Mouse (Mus musculus): Measurements from ENCODE around the gene Fastkd1. TPM values are rescaled to one million over a fixed set of nuclear protein-coding genes. Genes with fewer than 3 reads are reported as not detected.

Fastkd1 gene
- polyA plus RNA-seq, 1 experiment from 2014 or later = 15.1 TPM

DNA sequence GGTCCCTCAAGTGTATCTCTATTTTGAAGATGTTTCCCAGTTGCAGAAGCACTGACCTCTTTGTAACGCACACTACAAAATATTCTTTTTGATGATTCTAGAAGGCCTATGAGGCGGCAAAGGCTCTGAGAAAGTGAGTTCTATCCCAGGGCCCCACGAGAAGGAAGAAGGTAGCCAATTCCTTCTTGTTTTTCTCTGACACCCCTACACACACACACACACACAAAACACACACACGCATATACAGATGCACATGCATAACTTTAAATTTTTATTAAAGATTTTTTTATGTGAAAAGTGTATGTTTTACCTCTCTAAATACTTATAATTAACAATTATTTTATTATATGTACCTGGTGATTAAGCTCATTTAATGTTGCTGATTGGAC lies 304 bp upstream of the Fastkd1 start:
- H3K9me3 ChIP-seq (ENCODE audit: control insufficient read depth, low read length) = no peaks in the 10 kb centered on the region
- H3K36me3 ChIP-seq (ENCODE audit: control insufficient read depth, insufficient read depth, low read length) = no peaks in the 10 kb centered on the region
- no peaks in the 10 kb centered on the region; the same call in 1 of the 2 replicates for H3K27me3 ChIP-seq (replicated peaks; ENCODE audit: control insufficient read depth, insufficient read depth, low read length)
- WGBS = 22% methylated on average over 4 of the region's 4 CpGs
- peak; percentile 56; the same call in 1 of the 2 replicates for ATAC-seq
- H3K9ac ChIP-seq (ENCODE audit: low read depth, low read length) = peak overlapping the region; percentile 91; the same call in 1 of the 2 replicates
- peaks cover 5% of the 10 kb centered on the region for H3K4me1 ChIP-seq (ENCODE audit: control insufficient read depth, insufficient read depth, low read depth, low read length)
- no peak overlapping the region for H3K27ac ChIP-seq (ENCODE audit: low read depth, low read length)
- H3K4me3 ChIP-seq (ENCODE audit: low read length) = peak overlapping the region; percentile 90
- H3K4me2 ChIP-seq (ENCODE audit: low read length) = peak overlapping the region; percentile 79

DNA sequence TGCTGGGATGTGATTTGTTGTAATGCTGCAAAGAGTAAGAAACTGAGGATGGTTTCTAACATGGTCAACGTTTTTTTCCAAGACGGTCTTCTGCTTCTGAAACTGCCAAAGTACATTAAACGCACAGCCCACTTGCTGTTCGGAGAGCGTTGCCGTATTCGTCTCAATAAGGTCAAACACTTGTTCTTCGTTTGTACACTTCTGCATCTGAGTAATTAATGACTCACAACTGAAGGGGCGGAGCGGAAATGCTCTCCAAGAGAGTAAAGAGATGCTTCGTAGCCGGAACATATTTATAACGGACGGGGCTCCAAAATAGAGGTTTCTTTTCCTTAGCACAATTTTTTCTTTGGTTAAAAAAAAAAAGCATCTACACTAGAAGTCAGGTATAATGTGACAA lies 1.1 kb downstream of the Fastkd1 start:
- H3K27me3 ChIP-seq (replicated peaks; ENCODE audit: control insufficient read depth, insufficient read depth, low read length) = no peaks in the 10 kb centered on the region; the same call in 1 of the 2 replicates
- no peaks in the 10 kb centered on the region for H3K36me3 ChIP-seq (ENCODE audit: control insufficient read depth, insufficient read depth, low read length)
- ATAC-seq = no peak
- no peak overlapping the region for H3K9ac ChIP-seq (ENCODE audit: low read depth, low read length)
- WGBS = 89% methylated on average over 14 of the region's 14 CpGs
- no peaks in the 10 kb centered on the region for H3K9me3 ChIP-seq (ENCODE audit: control insufficient read depth, low read length)
- peak overlapping the region; percentile 79; the same call in 1 of the 2 replicates for H3K4me2 ChIP-seq (ENCODE audit: low read length)
- no peak overlapping the region for H3K27ac ChIP-seq (ENCODE audit: low read depth, low read length)
- H3K4me3 ChIP-seq (ENCODE audit: low read length) = no peak overlapping the region
- H3K4me1 ChIP-seq (ENCODE audit: control insufficient read depth, insufficient read depth, low read depth, low read length) = peaks cover 5% of the 10 kb centered on the region

- H3K4me1 ChIP-seq (ENCODE audit: control insufficient read depth, insufficient read depth, low read depth, low read length) = no peaks in the 10 kb centered on the region
- H3K4me3 ChIP-seq (ENCODE audit: low read length) = no peak overlapping the region
- no peaks in the 10 kb centered on the region; the same call in 1 of the 2 replicates for H3K9me3 ChIP-seq (ENCODE audit: control insufficient read depth, low read length)
- H3K27me3 ChIP-seq (replicated peaks; ENCODE audit: control insufficient read depth, insufficient read depth, low read length) = no peaks in the 10 kb centered on the region
- ATAC-seq = no peak
- peaks cover 37% of the 10 kb centered on the region for H3K36me3 ChIP-seq (ENCODE audit: control insufficient read depth, insufficient read depth, low read length)
- no peak overlapping the region for H3K9ac ChIP-seq (ENCODE audit: low read depth, low read length)
- 93% methylated on average over 8 of the region's 8 CpGs for WGBS
- no peak overlapping the region for H3K27ac ChIP-seq (ENCODE audit: low read depth, low read length)
- H3K4me2 ChIP-seq (ENCODE audit: low read length) = no peak overlapping the region
These were observed 12.9 kb downstream of the Fastkd1 start for GRCm38 (mm10) chr2:69700446-69700845.

GRCm38 (mm10) chr2:69693501-69693900 lies 19.8 kb downstream of the Fastkd1 start:
- Histone ChIP-seq H3K9ac (ENCODE audit: low read depth, low read length) (no peak overlapping the region), H3K27me3 (replicated peaks; ENCODE audit: control insufficient read depth, insufficient read depth, low read length) (no peaks in the 10 kb centered on the region), H3K4me1 (ENCODE audit: control insufficient read depth, insufficient read depth, low read depth, low read length) (no peaks in the 10 kb centered on the region), H3K9me3 (ENCODE audit: control insufficient read depth, low read length) (no peaks in the 10 kb centered on the region), H3K36me3 (ENCODE audit: control insufficient read depth, insufficient read depth, low read length) (peaks cover 28% of the 10 kb centered on the region), H3K4me3 (ENCODE audit: low read length) (no peak overlapping the region), H3K27ac (ENCODE audit: low read depth, low read length) (no peak overlapping the region), H3K4me2 (ENCODE audit: low read length) (no peak overlapping the region)
- WGBS = 96% methylated on average over 11 of the region's 11 CpGs
- no peak for ATAC-seq

- no peak for ATAC-seq
- Histone ChIP-seq H3K4me1 (ENCODE audit: control insufficient read depth, insufficient read depth, low read depth, low read length) (no peaks in the 10 kb centered on the region), H3K36me3 (ENCODE audit: control insufficient read depth, insufficient read depth, low read length) (peaks cover 35% of the 10 kb centered on the region), H3K9ac (ENCODE audit: low read depth, low read length) (no peak overlapping the region), H3K4me3 (ENCODE audit: low read length) (no peak overlapping the region), H3K27ac (ENCODE audit: low read depth, low read length) (no peak overlapping the region), H3K27me3 (replicated peaks; ENCODE audit: control insufficient read depth, insufficient read depth, low read length) (no peaks in the 10 kb centered on the region), H3K9me3 (ENCODE audit: control insufficient read depth, low read length) (no peaks in the 10 kb centered on the region), H3K4me2 (ENCODE audit: low read length) (no peak overlapping the region)
- WGBS = 94% methylated on average over 6 of the region's 6 CpGs
These were observed 22.5 kb downstream of the Fastkd1 start for GRCm38 (mm10) chr2:69690843-69691242.

DNA sequence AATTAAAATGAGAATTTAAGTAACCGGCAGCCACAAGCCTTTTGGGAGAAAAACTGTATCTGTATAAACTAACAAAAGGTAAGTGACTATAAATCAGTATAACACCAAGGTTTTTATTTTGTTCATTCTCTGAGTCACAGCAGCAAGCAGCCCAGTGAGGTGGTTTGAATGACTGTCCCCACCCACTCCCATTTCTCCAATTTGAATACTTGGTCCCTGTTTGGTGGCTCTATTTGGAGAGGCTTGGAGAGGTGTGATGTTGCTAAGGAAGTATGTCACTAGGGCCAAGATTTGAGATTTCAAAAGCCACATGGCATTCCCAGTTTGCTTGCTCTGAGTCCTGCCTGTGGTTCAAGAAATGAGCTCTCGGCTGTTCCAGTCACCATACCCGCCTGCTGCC lies 23.1 kb downstream of the Fastkd1 start:
- Histone ChIP-seq H3K9ac (ENCODE audit: low read depth, low read length) (no peak overlapping the region), H3K4me3 (ENCODE audit: low read length) (no peak overlapping the region), H3K4me2 (ENCODE audit: low read length) (no peak overlapping the region), H3K27me3 (replicated peaks; ENCODE audit: control insufficient read depth, insufficient read depth, low read length) (no peaks in the 10 kb centered on the region), H3K4me1 (ENCODE audit: control insufficient read depth, insufficient read depth, low read depth, low read length) (no peaks in the 10 kb centered on the region), H3K27ac (ENCODE audit: low read depth, low read length) (no peak overlapping the region), H3K9me3 (ENCODE audit: control insufficient read depth, low read length) (no peaks in the 10 kb centered on the region), H3K36me3 (ENCODE audit: control insufficient read depth, insufficient read depth, low read length) (peaks cover 35% of the 10 kb centered on the region)
- WGBS = 96% methylated on average over 3 of the region's 3 CpGs
- ATAC-seq = no peak

GRCm38 (mm10) chr2:69684488-69684887 lies 28.8 kb downstream of the Fastkd1 start:
- H3K27me3 ChIP-seq (replicated peaks; ENCODE audit: control insufficient read depth, insufficient read depth, low read length) = no peaks in the 10 kb centered on the region
- H3K9ac ChIP-seq (ENCODE audit: low read depth, low read length) = no peak overlapping the region
- H3K9me3 ChIP-seq (ENCODE audit: control insufficient read depth, low read length) = no peaks in the 10 kb centered on the region
- ATAC-seq = no peak
- H3K36me3 ChIP-seq (ENCODE audit: control insufficient read depth, insufficient read depth, low read length) = peaks cover 13% of the 10 kb centered on the region
- H3K4me1 ChIP-seq (ENCODE audit: control insufficient read depth, insufficient read depth, low read depth, low read length) = peaks cover 2% of the 10 kb centered on the region; the same call in 1 of the 2 replicates
- no peak overlapping the region for H3K4me3 ChIP-seq (ENCODE audit: low read length)
- no peak overlapping the region for H3K4me2 ChIP-seq (ENCODE audit: low read length)
- 95% methylated on average over 3 of the region's 3 CpGs for WGBS
- H3K27ac ChIP-seq (ENCODE audit: low read depth, low read length) = no peak overlapping the region

DNA sequence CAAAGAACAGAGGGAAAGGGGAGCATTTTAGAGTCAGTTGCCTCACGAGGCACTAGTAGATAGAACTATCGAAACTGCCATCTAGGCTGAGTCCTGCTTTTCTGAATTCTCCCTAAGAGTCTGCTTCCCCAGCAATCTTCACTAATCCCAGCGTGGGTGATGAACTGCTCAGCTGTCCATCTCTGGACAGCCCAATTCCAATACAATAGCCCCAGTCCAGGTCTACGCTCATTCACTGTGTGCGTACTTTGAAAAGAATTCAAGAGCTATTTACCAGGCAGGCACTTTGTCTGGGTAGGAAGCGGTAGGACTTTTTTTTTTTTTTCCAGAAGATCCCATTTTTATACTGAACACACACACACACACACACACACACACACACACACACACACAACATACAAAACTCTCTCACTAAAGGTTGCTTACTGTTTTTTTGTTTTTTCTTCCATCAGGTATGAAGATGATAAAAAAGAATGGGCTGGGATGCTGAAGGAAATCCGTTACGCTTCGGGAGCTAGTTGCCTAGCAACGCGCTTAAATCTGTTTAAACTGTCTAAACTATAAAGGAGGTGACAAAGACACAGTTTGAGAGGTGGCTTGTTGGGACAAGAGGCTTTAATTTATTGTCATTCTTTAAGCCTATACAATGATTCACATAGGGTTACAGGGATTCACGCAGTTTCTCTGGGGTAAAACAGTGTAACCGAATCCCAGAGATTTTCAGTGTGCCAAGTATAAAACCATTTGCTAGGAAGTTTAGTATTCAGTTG lies 30.1 kb downstream of the Fastkd1 start:
- Histone ChIP-seq H3K4me3 (ENCODE audit: low read length) (no peak overlapping the region), H3K4me1 (ENCODE audit: control insufficient read depth, insufficient read depth, low read depth, low read length) (peaks cover 2% of the 10 kb centered on the region; the same call in 1 of the 2 replicates), H3K9ac (ENCODE audit: low read depth, low read length) (no peak overlapping the region), H3K27me3 (replicated peaks; ENCODE audit: control insufficient read depth, insufficient read depth, low read length) (no peaks in the 10 kb centered on the region), H3K9me3 (ENCODE audit: control insufficient read depth, low read length) (no peaks in the 10 kb centered on the region), H3K4me2 (ENCODE audit: low read length) (peak overlapping the region; percentile 35), H3K27ac (ENCODE audit: low read depth, low read length) (no peak overlapping the region), H3K36me3 (ENCODE audit: control insufficient read depth, insufficient read depth, low read length) (peaks cover 11% of the 10 kb centered on the region)
- WGBS = 19% methylated on average over 13 of the region's 13 CpGs
- ATAC-seq = 0 out of 2 replicates have a peak, but pooled peaks have one; percentile 37

GRCm38 (mm10) chr2:69681931-69682330 lies 31.4 kb downstream of the Fastkd1 start:
- ATAC-seq = no peak
- H3K9me3 ChIP-seq (ENCODE audit: control insufficient read depth, low read length) = no peaks in the 10 kb centered on the region
- no peak overlapping the region for H3K9ac ChIP-seq (ENCODE audit: low read depth, low read length)
- peaks cover 2% of the 10 kb centered on the region; the same call in 1 of the 2 replicates for H3K4me1 ChIP-seq (ENCODE audit: control insufficient read depth, insufficient read depth, low read depth, low read length)
- no peak overlapping the region for H3K27ac ChIP-seq (ENCODE audit: low read depth, low read length)
- H3K4me2 ChIP-seq (ENCODE audit: low read length) = no peak overlapping the region
- no peak overlapping the region for H3K4me3 ChIP-seq (ENCODE audit: low read length)
- no peaks in the 10 kb centered on the region for H3K27me3 ChIP-seq (replicated peaks; ENCODE audit: control insufficient read depth, insufficient read depth, low read length)
- 89% methylated on average over 4 of the region's 4 CpGs for WGBS
- peaks cover 7% of the 10 kb centered on the region; the same call in 1 of the 2 replicates for H3K36me3 ChIP-seq (ENCODE audit: control insufficient read depth, insufficient read depth, low read length)
